Mouse (Mus musculus) CD4-positive, CD25-positive, alpha-beta regulatory T cell, adult 4 months (primary cell): ENCODE measurements around the gene Olfr130. TPM values are rescaled to one million over a fixed set of nuclear protein-coding genes. Genes with fewer than 3 reads are reported as not detected.

Experiments used
- ATAC-seq: one replicate; pipeline ENCODE4 v1.8.0; 2017
- polyA plus RNA-seq, 2 experiments: library from polyadenylated mRNA; unstranded; fragments of 100-300 nt; shearing (Covaris generic); gene quantifications; one replicate each; pipeline ENCODE4 v1.2.1; 2017

Olfr130 gene
- polyA plus RNA-seq = not detected

DNA sequence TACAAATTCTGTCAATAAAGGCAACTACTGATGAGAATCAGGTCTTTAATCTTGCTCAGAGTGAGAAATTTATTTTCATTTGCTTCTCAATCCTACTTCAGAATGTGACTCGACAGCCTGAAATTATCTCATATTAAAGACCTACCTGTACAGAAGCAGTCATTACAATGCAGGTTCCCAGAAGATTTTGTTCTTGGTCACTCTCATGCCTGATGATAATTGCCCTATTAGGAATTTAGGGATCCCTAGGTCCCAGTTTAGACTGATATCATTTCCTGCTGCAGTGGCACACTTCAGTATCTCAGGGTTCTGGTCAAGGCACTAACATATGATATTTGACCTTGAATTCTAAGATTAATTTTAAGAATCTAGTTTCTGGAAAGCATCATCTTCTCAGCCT is at the start of gene Olfr130:
Olfr130 (plus strand) TSS at position 301 of the 400 bp plus-strand sequence.
- ATAC-seq = no peak

DNA sequence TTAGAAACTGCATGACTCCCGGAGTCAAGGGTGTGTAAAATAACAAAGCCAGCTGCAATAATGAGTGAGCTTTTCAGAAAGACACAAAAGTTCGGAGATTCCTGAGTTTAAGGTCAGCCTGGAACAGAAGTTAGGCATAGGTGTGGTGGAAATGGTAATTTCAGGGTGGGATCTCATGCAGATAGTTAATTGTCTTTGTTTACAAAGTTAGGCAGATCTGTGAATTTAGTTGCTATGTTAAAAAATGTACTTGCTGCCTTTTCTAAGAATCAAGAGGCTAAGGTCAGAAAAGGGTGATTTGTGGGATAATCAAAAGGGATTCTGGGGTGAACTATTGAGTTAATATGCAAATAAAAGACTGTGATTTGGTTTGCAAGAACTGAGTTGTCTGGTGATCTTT is 47.4 kb upstream of the Olfr130 start:
- no peak for ATAC-seq

DNA sequence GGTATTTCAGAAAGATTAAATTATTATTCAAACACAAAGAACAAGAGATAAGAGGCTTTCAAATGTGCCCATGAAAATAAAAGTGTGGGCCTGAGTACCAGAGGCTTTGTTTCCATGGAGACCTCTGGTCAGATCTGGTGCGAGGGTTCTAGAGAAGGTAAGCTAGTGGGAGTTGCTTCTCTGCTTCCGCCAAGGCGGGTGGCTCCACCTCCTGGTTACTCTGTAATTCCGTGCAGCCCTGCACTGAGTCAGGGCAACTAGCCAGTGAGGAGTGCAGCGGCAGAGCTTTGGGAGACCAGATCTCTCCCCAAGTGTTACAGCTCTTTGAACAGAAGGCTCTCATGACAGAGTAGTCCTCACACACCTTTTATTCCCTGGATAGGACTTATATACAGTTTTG is 37.4 kb upstream of the Olfr130 start:
- ATAC-seq = no peak

GRCm38 (mm10) chr17:38059979-38060378 is 3.7 kb upstream of the Olfr130 start, which contains the start of gene Olfr129:
Gene Olfr129, minus strand, starts transcription at chr17:38060079.
- no peak for ATAC-seq

DNA sequence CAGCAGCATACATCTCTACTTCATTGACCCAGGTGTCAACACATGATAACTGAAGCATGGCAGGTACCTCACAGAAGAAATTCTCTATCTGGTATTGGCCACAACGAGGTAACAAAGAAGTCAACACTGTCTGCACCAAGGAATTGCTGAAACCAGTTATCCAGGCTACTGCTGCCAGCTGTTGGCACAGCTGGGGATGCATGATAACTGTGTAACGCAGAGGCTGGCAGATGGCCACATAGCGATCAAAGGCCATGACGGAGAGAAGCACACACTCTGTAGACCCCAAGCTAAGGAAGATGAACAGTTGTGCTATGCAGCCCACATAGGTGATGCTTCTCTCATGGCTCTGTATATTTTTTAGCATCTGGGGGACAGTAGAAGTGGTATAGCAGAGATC is 18.6 kb downstream of the Olfr130 start:
- ATAC-seq = no peak

DNA sequence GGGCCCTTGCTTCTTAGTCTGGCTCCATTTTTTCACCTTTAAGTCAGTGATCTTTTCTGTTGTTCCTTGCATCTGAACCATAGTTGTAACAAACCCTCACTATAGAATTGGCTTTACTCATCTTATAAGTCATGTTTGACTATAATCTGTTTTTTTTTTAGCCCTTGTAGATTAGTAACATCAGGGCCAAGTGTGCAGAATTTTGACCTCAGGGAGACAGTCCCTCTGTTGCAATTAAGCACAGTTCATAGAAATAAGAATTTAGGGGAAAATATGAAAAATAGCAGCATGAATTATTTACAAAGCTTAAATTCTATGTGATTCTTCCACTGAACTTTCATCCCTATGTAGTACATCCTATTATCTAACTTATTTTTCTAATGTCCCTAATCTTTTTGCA is 24.9 kb downstream of the Olfr130 start, which contains the start of gene Olfr131:
Olfr131 (minus strand) TSS at position 101 of the 400 bp plus-strand sequence.
- no peak for ATAC-seq

Other genes with a start within 250 kb of the Olfr130 start
- gene Olfr125, start 231.0 kb upstream of the Olfr130 start, polyA plus RNA-seq = not detected
- not detected for gene Olfr126, start 216.4 kb upstream of the Olfr130 start, polyA plus RNA-seq
- gene Olfr127, start 163.5 kb upstream of the Olfr130 start, polyA plus RNA-seq = under 1 TPM in 1 of 2 experiments, not detected in 1; 0.11 TPM
- gene Olfr128, start 143.4 kb upstream of the Olfr130 start, polyA plus RNA-seq = not detected
- not detected for gene Olfr761, start 110.8 kb upstream of the Olfr130 start, polyA plus RNA-seq
- gene Olfr129, start 3.8 kb upstream of the Olfr130 start, polyA plus RNA-seq = not detected
- not detected for gene Olfr131, start 24.8 kb downstream of the Olfr130 start, polyA plus RNA-seq
- gene Olfr132, start 70.6 kb downstream of the Olfr130 start, polyA plus RNA-seq = not detected
- not detected for gene Olfr133, start 81.4 kb downstream of the Olfr130 start, polyA plus RNA-seq
- not detected for gene Olfr134, start 107.5 kb downstream of the Olfr130 start, polyA plus RNA-seq
- gene Olfr135, start 140.4 kb downstream of the Olfr130 start, polyA plus RNA-seq = not detected
- not detected for gene Olfr138, start 197.1 kb downstream of the Olfr130 start, polyA plus RNA-seq
- not detected for gene Olfr137, start 243.6 kb downstream of the Olfr130 start, polyA plus RNA-seq